Mouse (Mus musculus) embryonic fibroblast, embryonic 13.5 days (primary cell): Measurements from ENCODE around the gene Plbd1.

Experiments
- CTCF ChIP-seq: IDR thresholded peaks from 2 replicates; pipeline ENCODE4 v1.5.1; 2011; ENCODE audit warnings: mild to moderate bottlenecking, control low read depth, low read length, moderate library complexity, borderline replicate concordance; ENCODE audit not compliant: insufficient read depth
- POLR2A ChIP-seq: IDR thresholded peaks from 2 replicates; pipeline ENCODE4 v1.6.1; 2011; ENCODE audit warnings: low read depth, mild to moderate bottlenecking, control low read depth, low read length, moderate library complexity

GRCm38 (mm10) chr6:136631519-136631918 lies 30.2 kb downstream of the Plbd1 start:
- TF ChIP-seq CTCF (no peak), POLR2A (no peak)
